Mouse (Mus musculus): ENCODE results near the gene Trim69. TPM values are rescaled to one million over a fixed set of nuclear protein-coding genes. Genes with fewer than 3 reads are reported as not detected.

The Trim69 gene
- polyA plus RNA-seq, 1 experiment from 2014 or later: 0.12 TPM

- Histone ChIP-seq H3K27me3 (ENCODE audit: control insufficient read depth, insufficient read depth, low read length) (no peaks in the 10 kb centered on the region), H3K27ac (ENCODE audit: low read length) (no peak overlapping the region), H3K36me3 (ENCODE audit: control insufficient read depth, insufficient read depth, low read length) (no peaks in the 10 kb centered on the region), H3K9ac (ENCODE audit: low read length) (no peak overlapping the region), H3K4me3 (replicated peaks; ENCODE audit: low read length) (no peak overlapping the region), H3K9me3 (replicated peaks; ENCODE audit: control insufficient read depth, low read length) (no peaks in the 10 kb centered on the region), H3K4me2 (ENCODE audit: low read depth, low read length) (no peak overlapping the region), H3K4me1 (ENCODE audit: control insufficient read depth, insufficient read depth, low read length) (no peaks in the 10 kb centered on the region)
- WGBS: 76% methylated on average over 2 of the region's 2 CpGs
- no peak for ATAC-seq (ENCODE audit: insufficient read depth, low FRiP score)
These were observed 57.7 kb downstream of the Trim69 start for GRCm38 (mm10) chr2:122218234-122218633.

- Histone ChIP-seq H3K9me3 (replicated peaks; ENCODE audit: control insufficient read depth, low read length) (no peaks in the 10 kb centered on the region), H3K4me1 (ENCODE audit: control insufficient read depth, insufficient read depth, low read length) (no peaks in the 10 kb centered on the region), H3K27ac (ENCODE audit: low read length) (no peak overlapping the region), H3K36me3 (ENCODE audit: control insufficient read depth, insufficient read depth, low read length) (no peaks in the 10 kb centered on the region), H3K4me3 (replicated peaks; ENCODE audit: low read length) (no peak overlapping the region), H3K9ac (ENCODE audit: low read length) (no peak overlapping the region), H3K4me2 (ENCODE audit: low read depth, low read length) (no peak overlapping the region), H3K27me3 (ENCODE audit: control insufficient read depth, insufficient read depth, low read length) (no peaks in the 10 kb centered on the region)
- ATAC-seq (ENCODE audit: insufficient read depth, low FRiP score): no peak
- WGBS: 32% methylated on average over 4 of the region's 4 CpGs
These were observed 60.9 kb downstream of the Trim69 start for GRCm38 (mm10) chr2:122221378-122221777.

GRCm38 (mm10) chr2:122221798-122222197, 61.3 kb downstream of the Trim69 start:
- ATAC-seq (ENCODE audit: insufficient read depth, low FRiP score): no peak
- Histone ChIP-seq H3K4me2 (ENCODE audit: low read depth, low read length) (no peak overlapping the region), H3K9ac (ENCODE audit: low read length) (no peak overlapping the region), H3K27ac (ENCODE audit: low read length) (no peak overlapping the region), H3K4me1 (ENCODE audit: control insufficient read depth, insufficient read depth, low read length) (no peaks in the 10 kb centered on the region), H3K9me3 (replicated peaks; ENCODE audit: control insufficient read depth, low read length) (no peaks in the 10 kb centered on the region), H3K36me3 (ENCODE audit: control insufficient read depth, insufficient read depth, low read length) (no peaks in the 10 kb centered on the region), H3K27me3 (ENCODE audit: control insufficient read depth, insufficient read depth, low read length) (no peaks in the 10 kb centered on the region), H3K4me3 (replicated peaks; ENCODE audit: low read length) (no peak overlapping the region)
- 28% methylated on average over 5 of the region's 5 CpGs for WGBS

GRCm38 (mm10) chr2:122222272-122222671, 61.8 kb downstream of the Trim69 start:
- Histone ChIP-seq H3K4me1 (ENCODE audit: control insufficient read depth, insufficient read depth, low read length) (no peaks in the 10 kb centered on the region), H3K36me3 (ENCODE audit: control insufficient read depth, insufficient read depth, low read length) (no peaks in the 10 kb centered on the region), H3K4me3 (replicated peaks; ENCODE audit: low read length) (no peak overlapping the region), H3K9me3 (replicated peaks; ENCODE audit: control insufficient read depth, low read length) (no peaks in the 10 kb centered on the region), H3K9ac (ENCODE audit: low read length) (no peak overlapping the region), H3K27me3 (ENCODE audit: control insufficient read depth, insufficient read depth, low read length) (no peaks in the 10 kb centered on the region), H3K4me2 (ENCODE audit: low read depth, low read length) (no peak overlapping the region), H3K27ac (ENCODE audit: low read length) (no peak overlapping the region)
- 54% methylated on average over 5 of the region's 5 CpGs for WGBS
- no peak for ATAC-seq (ENCODE audit: insufficient read depth, low FRiP score)

- no peak overlapping the region for H3K9ac ChIP-seq (ENCODE audit: low read length)
- no peaks in the 10 kb centered on the region for H3K27me3 ChIP-seq (ENCODE audit: control insufficient read depth, insufficient read depth, low read length)
- H3K27ac ChIP-seq (ENCODE audit: low read length): no peak overlapping the region
- H3K9me3 ChIP-seq (replicated peaks; ENCODE audit: control insufficient read depth, low read length): no peaks in the 10 kb centered on the region
- no peaks in the 10 kb centered on the region for H3K36me3 ChIP-seq (ENCODE audit: control insufficient read depth, insufficient read depth, low read length)
- ATAC-seq (ENCODE audit: insufficient read depth, low FRiP score): no peak
- no peaks in the 10 kb centered on the region for H3K4me1 ChIP-seq (ENCODE audit: control insufficient read depth, insufficient read depth, low read length)
- H3K4me3 ChIP-seq (replicated peaks; ENCODE audit: low read length): no peak overlapping the region
- H3K4me2 ChIP-seq (ENCODE audit: low read depth, low read length): no peak overlapping the region
These were observed 63.2 kb downstream of the Trim69 start for GRCm38 (mm10) chr2:122223654-122224053.

Other genes with a start within 250 kb of the Trim69 start
- gene Ctdspl2, start 204.7 kb upstream of the Trim69 start, polyA plus RNA-seq (2015; fragmentation: Nextera tagmentation; extraction: Ambion mirVana): 41.3 and 49.1 TPM in 2 replicates
- 0.05 and 0.09 TPM in 2 replicates for gene Mageb3, start 204.6 kb upstream of the Trim69 start, polyA plus RNA-seq (2015; fragmentation: Nextera tagmentation; extraction: Ambion mirVana)
- 8.9 and 9.5 TPM in 2 replicates for gene Eif3j1, start 132.2 kb upstream of the Trim69 start, polyA plus RNA-seq (2015; fragmentation: Nextera tagmentation; extraction: Ambion mirVana)
- gene Spg11, start 42.3 kb upstream of the Trim69 start, polyA plus RNA-seq (2015; fragmentation: Nextera tagmentation; extraction: Ambion mirVana): 8.8 and 9.7 TPM in 2 replicates
- gene B2m, start 13.0 kb upstream of the Trim69 start, polyA plus RNA-seq (2015; fragmentation: Nextera tagmentation; extraction: Ambion mirVana): 368 and 395 TPM in 2 replicates
- not detected in 2 replicates for gene Patl2, start 25.5 kb downstream of the Trim69 start, polyA plus RNA-seq (2015; fragmentation: Nextera tagmentation; extraction: Ambion mirVana)
- gene Terb2, start 25.6 kb downstream of the Trim69 start, polyA plus RNA-seq (2015; fragmentation: Nextera tagmentation; extraction: Ambion mirVana): not detected in 2 replicates
- gene Sord, start 74.0 kb downstream of the Trim69 start, polyA plus RNA-seq (2015; fragmentation: Nextera tagmentation; extraction: Ambion mirVana): 50.9 and 52.4 TPM in 2 replicates
- 1.6 and 2.6 TPM in 2 replicates for gene Duox2, start 137.7 kb downstream of the Trim69 start, polyA plus RNA-seq (2015; fragmentation: Nextera tagmentation; extraction: Ambion mirVana)
- 3.4 and 6.1 TPM in 2 replicates for gene Duoxa2, start 138.2 kb downstream of the Trim69 start, polyA plus RNA-seq (2015; fragmentation: Nextera tagmentation; extraction: Ambion mirVana)
- 11.4 and 17.4 TPM in 2 replicates for gene Duoxa1, start 153.0 kb downstream of the Trim69 start, polyA plus RNA-seq (2015; fragmentation: Nextera tagmentation; extraction: Ambion mirVana)
- gene Duox1, start 155.0 kb downstream of the Trim69 start, polyA plus RNA-seq (2015; fragmentation: Nextera tagmentation; extraction: Ambion mirVana): 2.7 and 4.3 TPM in 2 replicates
- gene Shf, start 208.5 kb downstream of the Trim69 start, polyA plus RNA-seq (2015; fragmentation: Nextera tagmentation; extraction: Ambion mirVana): 1.1 and 2.5 TPM in 2 replicates

Data from stomach, embryonic 16.5 days (tissue).